Mouse (Mus musculus) skeletal muscle tissue, adult 2 months (tissue): ENCODE measurements around the gene Abhd14a.

Experiments used
- DNase-seq: peaks from one replicate; pipeline ENCODE4 v3.0.0-alpha.2; 2012; ENCODE audit warnings: low read depth, low spot score

Gene Abhd14a

GRCm38 (mm10) chr9:106411091-106411594, 36.3 kb downstream of the Abhd14a start:
- peak; percentile 83 for DNase-seq

GRCm38 (mm10) chr9:106410086-106410650, 37.3 kb downstream of the Abhd14a start:
- DNase-seq = no peak

- no peak for DNase-seq
Measured at GRCm38 (mm10) chr9:106409096-106409495, 38.4 kb downstream of the Abhd14a start.

DNA sequence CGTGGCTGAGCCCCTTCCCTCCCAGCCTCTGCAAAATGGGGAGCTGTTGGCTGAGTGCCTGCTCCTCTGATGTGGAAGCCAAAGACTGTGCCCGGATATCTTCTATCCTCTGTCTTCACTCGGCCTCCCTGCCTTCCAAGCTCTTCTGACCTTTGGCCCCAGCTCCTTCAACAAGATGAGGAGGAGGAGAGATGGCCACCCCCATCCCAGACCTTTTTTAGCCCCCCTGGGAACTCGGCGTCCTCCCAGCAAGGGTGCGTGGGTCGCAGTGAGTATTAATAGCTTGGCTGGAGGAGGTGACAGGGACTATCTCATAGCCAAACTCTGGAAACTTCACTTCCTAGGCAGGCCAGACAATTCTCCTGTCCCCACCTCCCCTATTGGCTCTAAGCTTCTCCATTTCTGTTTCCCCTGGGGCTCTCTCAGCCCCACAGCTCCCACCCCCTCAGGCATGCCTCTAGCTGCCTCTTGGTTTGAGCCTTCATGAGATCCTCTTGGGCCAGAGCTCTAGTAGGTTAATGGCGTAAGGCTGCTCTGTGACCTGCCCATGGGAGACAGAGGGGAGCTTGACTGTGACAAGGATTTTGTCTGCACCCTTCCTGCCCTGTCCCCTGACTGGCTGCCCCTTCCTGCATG, 40.9 kb downstream of the Abhd14a start:
- DNase-seq = peak; percentile 82

DNA sequence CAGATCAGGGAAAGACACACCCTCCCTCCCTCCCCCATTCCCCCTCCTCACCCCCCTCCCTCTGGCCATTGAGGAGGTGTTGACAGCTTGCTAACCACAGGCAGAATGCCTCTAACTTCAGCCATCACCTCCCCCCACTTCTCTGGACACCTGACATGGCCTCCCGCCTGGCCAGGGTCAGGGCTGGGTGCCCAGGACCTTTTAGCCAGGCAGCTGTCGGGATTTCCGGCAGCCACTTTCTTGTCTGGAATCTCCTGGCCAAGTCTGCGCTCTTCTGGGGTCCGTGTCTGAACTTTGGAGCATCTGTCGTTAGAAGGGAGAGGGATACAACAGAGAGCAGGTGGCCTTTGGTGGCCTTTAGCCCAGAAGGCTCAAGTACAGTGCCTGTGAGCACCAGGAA, 42.2 kb downstream of the Abhd14a start:
- DNase-seq = peak; percentile 90

GRCm38 (mm10) chr9:106402607-106403375, 44.7 kb downstream of the Abhd14a start:
- no peak for DNase-seq

GRCm38 (mm10) chr9:106402149-106402548, 45.3 kb downstream of the Abhd14a start:
- DNase-seq = no peak

DNA sequence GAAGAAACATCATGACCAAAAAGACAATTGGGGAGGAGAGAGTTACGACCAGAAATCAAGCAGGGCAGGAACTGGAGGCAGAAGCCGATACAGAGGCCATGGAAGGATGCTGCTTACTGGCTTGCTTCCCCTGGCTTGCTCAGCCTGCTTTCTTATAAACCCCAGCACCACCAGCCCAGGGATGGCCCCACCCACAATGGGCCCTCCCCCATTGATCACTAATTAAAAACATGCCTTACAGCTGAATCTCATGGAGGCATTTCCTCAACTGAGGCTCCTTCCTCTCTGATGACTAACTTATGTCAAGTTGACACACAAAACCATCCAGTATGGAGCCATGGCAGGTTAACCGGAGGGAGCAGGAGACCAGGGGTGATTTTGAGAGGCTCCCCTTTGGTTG, 47.7 kb downstream of the Abhd14a start:
- no peak for DNase-seq

DNA sequence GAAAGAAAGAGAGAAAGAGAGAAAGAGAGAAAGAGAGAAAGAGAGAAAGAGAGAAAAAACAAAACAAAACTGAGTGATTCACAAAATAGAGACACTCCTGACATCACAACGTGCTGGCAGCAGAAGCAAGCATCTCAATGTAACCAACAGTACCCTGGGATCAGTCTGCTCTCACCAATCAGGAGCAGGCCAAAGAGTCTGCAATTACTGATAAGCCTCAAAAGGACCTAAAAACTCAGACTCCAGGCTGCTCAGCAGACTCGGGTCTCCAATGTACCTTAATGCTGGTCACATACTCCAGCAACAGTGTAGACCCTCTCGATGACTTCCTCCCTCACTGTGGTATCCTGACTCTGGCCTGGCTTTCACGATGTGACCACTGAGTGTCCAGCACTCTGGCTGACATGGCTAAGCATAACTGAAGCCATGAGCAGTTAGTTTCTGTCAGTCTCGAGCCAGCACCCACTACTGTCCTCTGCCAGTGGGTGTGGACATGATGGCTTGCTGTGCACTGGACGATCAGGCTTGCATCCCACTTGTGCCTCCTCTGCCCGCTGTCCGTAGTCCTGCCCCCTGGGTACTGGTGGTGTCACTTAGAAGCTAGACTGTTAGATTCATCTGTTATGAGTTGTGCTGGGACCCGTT, 48.7 kb downstream of the Abhd14a start:
- DNase-seq = no peak

DNA sequence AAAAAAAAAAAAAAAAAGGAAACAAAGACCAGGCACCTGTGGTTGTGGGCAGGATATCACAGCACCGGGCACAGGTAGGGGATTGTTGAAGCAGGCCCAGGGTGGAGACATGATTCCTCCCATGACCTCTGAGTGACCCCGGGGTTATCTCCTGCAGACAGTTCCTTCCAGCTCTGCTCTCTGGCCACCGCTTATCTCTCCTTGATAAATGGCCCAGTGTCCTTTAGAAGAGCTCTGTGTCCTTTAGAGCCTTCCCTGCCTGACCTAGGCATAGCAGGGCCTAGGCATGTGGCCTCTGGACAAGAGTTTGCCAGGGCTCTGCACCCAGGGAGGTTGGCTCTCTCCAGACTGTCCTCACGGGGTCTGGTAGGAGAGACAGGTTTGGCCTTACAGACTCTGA, 49.7 kb downstream of the Abhd14a start:
- no peak for DNase-seq

- DNase-seq = no peak
Measured at GRCm38 (mm10) chr9:106394649-106395602, 52.6 kb downstream of the Abhd14a start.

DNA sequence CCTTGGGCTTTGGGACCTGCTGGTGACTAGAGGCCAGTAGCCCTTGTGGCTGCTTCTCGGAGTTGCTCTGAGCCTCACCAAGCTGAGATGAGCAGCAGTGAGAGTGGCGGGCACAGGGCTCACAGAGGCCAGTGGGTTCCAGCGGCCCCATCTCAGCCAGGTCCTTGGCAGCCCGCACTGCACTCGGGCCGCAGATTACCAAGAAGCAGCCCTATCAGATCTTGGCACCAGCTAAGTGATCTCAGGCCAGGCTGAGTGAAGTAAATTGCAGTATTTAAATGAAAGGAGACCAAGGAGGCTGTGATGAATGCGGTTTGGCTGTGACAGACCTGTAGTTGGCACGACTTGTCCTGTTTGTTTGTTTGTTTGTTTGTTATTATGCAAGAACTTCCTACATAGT, 53.9 kb downstream of the Abhd14a start:
- no peak for DNase-seq

DNA sequence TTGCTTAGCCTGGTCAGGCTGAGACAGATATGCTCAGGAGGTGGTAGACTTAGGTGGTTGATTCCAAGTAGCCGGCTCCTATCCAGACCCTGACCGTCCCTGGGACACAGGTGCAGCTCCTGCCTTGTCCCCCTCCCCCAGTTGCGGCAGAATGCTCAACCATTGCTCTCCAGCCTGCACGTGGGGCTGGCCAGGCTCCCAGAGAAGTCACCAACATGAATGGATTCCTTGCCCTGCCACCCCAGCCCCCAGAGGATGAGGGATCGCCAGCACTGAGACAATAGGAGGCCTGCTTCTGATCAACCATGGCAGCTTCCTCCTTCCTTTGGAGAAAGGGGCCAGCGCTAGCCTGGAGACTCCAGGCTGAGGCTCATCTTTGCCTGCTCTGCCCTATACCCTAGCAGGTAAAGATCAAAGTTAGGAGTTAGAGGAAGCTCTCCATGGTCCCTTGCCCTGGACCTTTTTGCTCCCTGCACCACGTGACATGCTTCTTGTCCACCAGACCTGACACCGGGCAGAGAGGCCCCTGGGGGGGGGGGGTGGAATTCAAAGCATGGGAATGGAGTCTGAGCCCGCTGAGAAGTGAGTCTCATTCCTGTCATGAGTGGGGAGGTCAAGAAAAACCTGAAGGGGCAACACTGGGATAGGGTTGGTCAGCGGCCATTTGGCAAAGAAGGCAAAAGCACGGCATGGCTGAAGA, 54.5 kb downstream of the Abhd14a start:
- no peak for DNase-seq
